In the genomic region with DNA sequence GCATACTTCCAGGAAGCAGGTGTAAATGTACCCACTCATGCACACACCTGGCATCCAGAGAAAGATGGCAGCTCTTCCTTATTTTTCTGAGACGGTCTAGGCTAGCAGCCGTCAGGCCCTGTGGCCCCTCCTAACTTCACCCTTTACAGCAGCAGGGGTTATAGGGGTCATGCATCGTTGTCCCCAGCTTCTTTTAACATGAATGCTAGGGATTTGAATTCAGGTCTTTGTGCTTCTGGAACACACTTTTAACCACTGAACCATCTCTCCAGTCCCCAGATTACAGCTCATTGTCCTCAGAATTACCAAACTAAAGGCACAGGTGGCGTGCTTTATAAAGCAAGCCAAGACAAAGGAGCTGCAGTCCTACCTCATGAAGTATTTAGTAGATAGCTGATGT, we compare ENCODE assay signal across 43 mouse cellular contexts. TPM values are rescaled to one million over a fixed set of nuclear protein-coding genes. Genes with fewer than 3 reads are reported as not detected.
"Had no signal": no experiment of that assay in that cellular context is flagged by ENCODE, and none has a peak within 500 bp of the region (broad histone marks: within the 10 kb centered on the region; RNA-seq: fewer than 3 reads in every experiment).

No protein-coding gene starts in this region.

- H3K27ac ChIP-seq: heart, embryonic 10.5 days; heart, embryonic 13.5 days; heart, embryonic 15.5 days; hindbrain, embryonic 10.5 days; hindbrain, embryonic 12.5 days; hindbrain, embryonic 13.5 days; hindbrain, embryonic 14.5 days; hindbrain, embryonic 15.5 days; hindbrain, postnatal 0 days; intestine, embryonic 15.5 days; kidney, embryonic 15.5 days; kidney, postnatal 0 days; layer of hippocampus, adult 2 months had no signal

- H3K4me2 ChIP-seq: heart, embryonic 11.5 days; heart, embryonic 12.5 days; heart, embryonic 13.5 days; heart, embryonic 15.5 days; hindbrain, embryonic 12.5 days; hindbrain, embryonic 13.5 days; hindbrain, embryonic 14.5 days; hindbrain, embryonic 15.5 days; intestine, embryonic 15.5 days; kidney, embryonic 15.5 days had no signal

- H3K4me1 ChIP-seq: heart, embryonic 10.5 days; heart, embryonic 12.5 days; heart, embryonic 13.5 days; heart, embryonic 15.5 days; hindbrain, embryonic 15.5 days; intestine, embryonic 15.5 days; kidney, embryonic 15.5 days had no signal

- H3K36me3 ChIP-seq: heart, embryonic 10.5 days; heart, embryonic 12.5 days; heart, embryonic 13.5 days; heart, embryonic 15.5 days; hindbrain, embryonic 10.5 days; hindbrain, embryonic 12.5 days; hindbrain, embryonic 13.5 days; hindbrain, embryonic 15.5 days; intestine, embryonic 15.5 days; kidney, embryonic 15.5 days had no signal

- H3K9ac ChIP-seq: heart, embryonic 12.5 days; heart, embryonic 13.5 days; heart, embryonic 15.5 days; hindbrain, embryonic 12.5 days; hindbrain, embryonic 13.5 days; hindbrain, embryonic 14.5 days; hindbrain, embryonic 15.5 days; intestine, embryonic 15.5 days; kidney, embryonic 15.5 days had no signal

- H3K9me3 ChIP-seq: heart, embryonic 10.5 days; heart, embryonic 12.5 days; heart, embryonic 13.5 days; heart, embryonic 15.5 days; hindbrain, embryonic 10.5 days; hindbrain, embryonic 12.5 days; hindbrain, embryonic 13.5 days; hindbrain, embryonic 15.5 days; intestine, embryonic 15.5 days; kidney, embryonic 15.5 days had no signal

- ATAC-seq: hindbrain, embryonic 16.5 days; hindbrain, postnatal 0 days; inflammation-experienced regulatory T-cells, adult 6 months; intestine, embryonic 15.5 days; intestine, embryonic 16.5 days; intestine, postnatal 0 days had no signal

- DNase-seq: heart, postnatal 10 days; heart, postnatal 14 days; heart, postnatal 36 days; heart, postnatal 4 days; kidney, adult 11 months; kidney, adult 18-20 months; kidney, adult 2 months; kidney, adult 8-10 months; kidney, adult 9 months; kidney, postnatal 10 days; kidney, postnatal 14 days; kidney, postnatal 25 days; kidney, postnatal 36 days; layer of hippocampus, adult 9-11 months; layer of hippocampus, postnatal 36 days had no signal

- H3K4me3 ChIP-seq: heart, embryonic 10.5 days; heart, embryonic 12.5 days; heart, embryonic 13.5 days; heart, embryonic 15.5 days; hindbrain, embryonic 10.5 days; hindbrain, embryonic 12.5 days; hindbrain, embryonic 13.5 days; hindbrain, embryonic 15.5 days; intestine, embryonic 15.5 days; kidney, embryonic 15.5 days; layer of hippocampus, adult 2 months had no signal

- H3K27me3 ChIP-seq: heart, embryonic 12.5 days; heart, embryonic 13.5 days; heart, embryonic 15.5 days; hindbrain, embryonic 12.5 days; hindbrain, embryonic 13.5 days; hindbrain, embryonic 15.5 days; intestine, embryonic 15.5 days; kidney, embryonic 15.5 days had no signal

RNA-seq across cellular contexts. Expression of a gene that starts 12.6 kb away (rescaled TPM):
- total RNA-seq: heart, postnatal 36 days; hematopoietic stem cell, adult 5-6 weeks; hindbrain, postnatal 0 days; layer of hippocampus, adult 18-20 months; layer of hippocampus, adult 8-10 months; layer of hippocampus, postnatal 14 days; layer of hippocampus, postnatal 25 days; layer of hippocampus, postnatal 36 days; left cerebral cortex, adult 18-20 months had no signal
- polyA plus RNA-seq: hindbrain, postnatal 0 days; inflammation-experienced regulatory T-cells, adult 6 months; intestine, postnatal 0 days; kidney, embryonic 14.5 days; kidney, embryonic 16.5 days; kidney, postnatal 0 days; large intestine, adult 2 months had no signal
